Mouse (Mus musculus) small intestine, adult 2 months (tissue): ENCODE data around the gene Nlgn2. TPM values are rescaled to one million over a fixed set of nuclear protein-coding genes. Genes with fewer than 3 reads are reported as not detected.

Experiments used
- H3K27ac ChIP-seq: fragments of 200-500 bp; 2 replicates; pipeline ENCODE4 v1.5.1; 2012; ENCODE audit warnings: low read depth, low read length, control low read depth, inconsistent platforms; ENCODE audit not compliant: insufficient read depth
- H3K27me3 ChIP-seq: fragments of 200-500 bp; 2 replicates; pipeline ENCODE4 v1.6.1; 2012; ENCODE audit warnings: mild to moderate bottlenecking, moderate library complexity, low read length, inconsistent platforms; ENCODE audit not compliant: control insufficient read depth, insufficient read depth
- H3K36me3 ChIP-seq: fragments of 200-500 bp; 2 replicates; pipeline ENCODE4 v1.6.1; 2012; ENCODE audit warnings: mild to moderate bottlenecking, low read length, control low read depth, inconsistent platforms; ENCODE audit not compliant: control insufficient read depth, insufficient read depth
- H3K4me1 ChIP-seq: fragments of 200-500 bp; 2 replicates; pipeline ENCODE4 v1.6.1; 2012; ENCODE audit warnings: low read length, inconsistent platforms, mixed read lengths; ENCODE audit not compliant: control insufficient read depth, insufficient read depth, insufficient read length
- H3K4me3 ChIP-seq: fragments of 200-500 bp; 2 replicates; pipeline ENCODE4 v1.5.1; 2012; ENCODE audit warnings: low read depth, mild to moderate bottlenecking, control low read depth, inconsistent platforms, low read length, moderate library complexity
- CTCF ChIP-seq: fragments of 200-500 bp; IDR thresholded peaks from 2 replicates; pipeline ENCODE4 v1.5.1; 2012; ENCODE audit warnings: low read depth, mild to moderate bottlenecking, control low read depth, inconsistent platforms, low read length, moderate library complexity, mixed read lengths; ENCODE audit not compliant: insufficient replicate concordance, insufficient read length; ENCODE audit errors: extremely low read depth
- POLR2A ChIP-seq: fragments of 200-500 bp; IDR thresholded peaks from 2 replicates; pipeline ENCODE4 v1.6.1; 2012; ENCODE audit warnings: low read depth, mild to moderate bottlenecking, control low read depth, inconsistent platforms, low read length, moderate library complexity
- WGBS: fragments of 180-500 bp; shearing (Covaris S2); methylation state at CpG from one replicate; pipeline ENCODE4 v1.1.7; 2018; 5-methylcytosine and 5-hydroxymethylcytosine counted together
- polyA plus RNA-seq: library from polyadenylated mRNA; depleted of rRNA; stranded (reverse); fragments of >200 nt; gene quantifications from 2 replicates; pipeline ENCODE4 v1.2.3, GENCODE M21; 2012

Nlgn2 gene
- polyA plus RNA-seq, 1 experiment: 11.1 TPM

GRCm38 (mm10) chr11:69810280-69810679, 27.3 kb downstream of the Nlgn2 start:
- H3K27me3 ChIP-seq: no peaks in the 10 kb centered on the region
- no peak overlapping the region for H3K4me3 ChIP-seq
- no peak overlapping the region for H3K27ac ChIP-seq
- TF ChIP-seq CTCF (no peak), POLR2A (no peak)
- H3K4me1 ChIP-seq: no peaks in the 10 kb centered on the region
- H3K36me3 ChIP-seq: no peaks in the 10 kb centered on the region

- WGBS: 84% methylated on average over 2 of the region's 2 CpGs
Measured at GRCm38 (mm10) chr11:69807641-69808040, 29.9 kb downstream of the Nlgn2 start.

GRCm38 (mm10) chr11:69806378-69806777, 31.2 kb downstream of the Nlgn2 start:
- H3K4me1 ChIP-seq: peaks cover 6% of the 10 kb centered on the region
- WGBS: 91% methylated on average over 4 of the region's 4 CpGs
- TF ChIP-seq CTCF: no peak
- TF ChIP-seq POLR2A: no peak
- H3K27ac ChIP-seq: no peak overlapping the region
- no peaks in the 10 kb centered on the region for H3K36me3 ChIP-seq
- H3K27me3 ChIP-seq: 0 out of 2 replicates have a peak, but pooled peaks cover 1% of the 10 kb centered on the region
- no peak overlapping the region for H3K4me3 ChIP-seq

More at GRCm38 (mm10) chr11:69807641-69808040, 29.9 kb downstream of the Nlgn2 start:
- no peak for TF ChIP-seq CTCF
- TF ChIP-seq POLR2A: no peak
- Histone ChIP-seq H3K4me3 (no peak overlapping the region), H3K27me3 (no peaks in the 10 kb centered on the region), H3K27ac (no peak overlapping the region), H3K4me1 (no peaks in the 10 kb centered on the region; the same call in 1 of the 2 replicates), H3K36me3 (no peaks in the 10 kb centered on the region)

DNA sequence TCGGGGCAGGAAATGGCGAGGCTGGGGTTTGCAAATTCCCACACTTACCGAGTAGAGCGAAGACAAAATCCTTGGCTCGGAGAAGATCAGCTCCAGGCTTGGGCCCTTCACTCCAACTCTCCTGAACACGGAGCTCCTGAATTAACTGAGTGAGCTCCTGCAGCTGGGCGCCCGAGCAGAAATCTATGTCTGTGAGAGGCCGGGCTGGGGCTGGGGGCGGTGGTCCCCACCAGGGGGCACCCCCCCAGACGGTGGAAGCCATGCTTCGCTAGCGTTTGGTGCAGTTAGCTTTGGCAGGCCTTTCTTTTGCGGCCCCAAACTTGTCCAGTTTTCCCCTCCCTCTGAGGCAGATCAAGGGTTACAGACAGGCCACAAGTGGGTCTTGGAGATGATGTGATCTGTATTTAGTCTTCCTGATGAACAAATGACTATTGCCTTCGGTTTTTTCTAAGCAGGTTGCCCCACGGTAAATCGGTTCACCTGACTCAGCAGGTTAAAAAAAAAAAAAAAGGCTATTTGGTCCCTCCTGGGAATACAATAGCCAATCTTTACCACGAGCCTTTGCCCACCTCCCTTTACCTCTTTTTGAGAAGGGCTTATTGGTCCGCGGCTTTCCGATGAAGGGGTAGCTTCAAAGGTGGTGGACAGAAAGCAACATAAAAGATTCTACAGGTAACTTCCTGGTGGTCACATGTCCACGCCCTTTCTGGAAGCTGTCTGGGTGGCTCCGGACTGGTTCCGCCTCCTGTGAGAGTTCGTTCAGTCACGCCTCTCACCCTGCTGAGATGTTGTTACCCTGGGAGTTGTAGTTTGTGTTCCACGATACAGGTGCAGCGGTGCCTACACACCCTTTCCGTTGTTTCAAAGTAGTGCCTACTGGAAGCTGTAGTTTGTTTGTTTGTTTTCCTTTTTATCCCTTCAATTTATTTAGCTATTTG, 32.3 kb downstream of the Nlgn2 start, which contains the start of gene Tmem102:
TSS of gene Tmem102 (minus strand) at position 653 of the 938 bp plus-strand sequence.
- Histone ChIP-seq H3K4me3 (peak within 1 kb of the TSS; percentile 64), H3K27me3 (0 out of 2 replicates have a peak, but pooled peaks cover 4% of the 10 kb centered on the region), H3K4me1 (peaks cover 16% of the 10 kb centered on the region), H3K27ac (peak within 1 kb of the TSS; percentile 63), H3K36me3 (no peaks in the 10 kb centered on the region)
- no peak for TF ChIP-seq CTCF
- no peak for TF ChIP-seq POLR2A
- 17% methylated on average over 29 of the region's 29 CpGs for WGBS

GRCm38 (mm10) chr11:69804652-69804940, 33.0 kb downstream of the Nlgn2 start:
- TF ChIP-seq POLR2A: no peak; the same call in 1 of the 2 replicates
- no peak for TF ChIP-seq CTCF
- 9% methylated on average over 12 of the region's 12 CpGs for WGBS

GRCm38 (mm10) chr11:69803786-69804651, 33.6 kb downstream of the Nlgn2 start:
- Histone ChIP-seq H3K4me3 (peak overlapping the region; percentile 64), H3K36me3 (no peaks in the 10 kb centered on the region), H3K27ac (peak overlapping the region; percentile 77), H3K4me1 (peaks cover 19% of the 10 kb centered on the region), H3K27me3 (0 out of 2 replicates have a peak, but pooled peaks cover 4% of the 10 kb centered on the region)
- TF ChIP-seq CTCF (peak; percentile 64), POLR2A (peak; percentile 14; the same call in 1 of the 2 replicates)
- WGBS: 1% methylated on average over 60 of the region's 60 CpGs

More at GRCm38 (mm10) chr11:69804652-69804940, 33.0 kb downstream of the Nlgn2 start:
- Histone ChIP-seq H3K27ac (peak overlapping the region; percentile 63), H3K4me3 (peak overlapping the region; percentile 64), H3K36me3 (no peaks in the 10 kb centered on the region), H3K27me3 (0 out of 2 replicates have a peak, but pooled peaks cover 4% of the 10 kb centered on the region), H3K4me1 (peaks cover 19% of the 10 kb centered on the region)
